Mouse (Mus musculus) left cerebral cortex, adult 2 months (tissue): ENCODE results near the gene Ikzf1. TPM values are rescaled to one million over a fixed set of nuclear protein-coding genes. Genes with fewer than 3 reads are reported as not detected.

Experiments
- DNase-seq, 2 experiments: peaks; one replicate each; pipeline ENCODE4 v3.0.0; 2021 to 2022; ENCODE audit warnings: low spot score in 2 of 2, mixed read lengths in 1 of 2; ENCODE audit errors: extremely low spot score in 1 of 2
- H3K27ac ChIP-seq: fragments of 200-600 bp; 2 replicates; pipeline ENCODE4 v1.8.1; 2022
- H3K4me3 ChIP-seq: fragments of 200-600 bp; 2 replicates; pipeline ENCODE4 v1.8.1; 2022
- CTCF ChIP-seq: fragments of 200-600 bp; IDR thresholded peaks from 2 replicates; pipeline ENCODE4 v1.8.1; 2022; ENCODE audit warnings: antibody characterized with exemption, mild to moderate bottlenecking, moderate library complexity
- intact Hi-C: fragments of 180-260 bp; cut with DNase I; formaldehyde crosslinking; loops from one replicate; pipeline ENCODE4 v1.15.1; 2025
- total RNA-seq, 2 experiments: library from RNA; stranded (reverse); gene quantifications; 2 replicates each; pipeline ENCODE4 v1.2.3; 2021

Ikzf1 gene
- total RNA-seq, 2 experiments from 2014 or later = 2.8 to 3.5 TPM

DNA sequence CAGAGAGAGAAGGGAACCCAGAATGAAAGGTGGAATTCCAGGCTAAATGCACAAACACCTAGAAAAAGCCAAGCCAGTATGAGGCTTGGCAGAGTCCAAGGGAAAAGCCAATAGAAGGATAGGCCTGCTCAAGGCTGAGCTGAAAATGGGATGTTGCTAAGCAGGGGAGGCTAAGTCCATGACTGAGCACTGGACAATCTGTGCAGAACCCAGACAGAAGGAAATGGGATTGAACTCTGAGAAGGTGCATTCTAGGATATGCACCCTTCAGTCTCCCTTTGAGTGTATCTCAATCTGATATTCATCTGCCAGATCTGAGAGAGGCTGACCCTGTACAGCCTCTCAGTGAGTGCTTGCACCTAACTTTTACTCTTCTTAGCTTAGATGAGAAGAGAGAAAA lies 25.9 kb downstream of the Ikzf1 start:
- Histone ChIP-seq H3K4me3 (no peak overlapping the region), H3K27ac (no peak overlapping the region)
- DNase-seq = no peak
- TF ChIP-seq CTCF = no peak
- intact Hi-C loops = no loop called here

- intact Hi-C loops = no loop called here
- H3K27ac ChIP-seq = no peak overlapping the region
- no peak for DNase-seq
- TF ChIP-seq CTCF = no peak
- no peak overlapping the region for H3K4me3 ChIP-seq
Observed at GRCm38 (mm10) chr11:11711748-11712147, 26.9 kb downstream of the Ikzf1 start.

DNA sequence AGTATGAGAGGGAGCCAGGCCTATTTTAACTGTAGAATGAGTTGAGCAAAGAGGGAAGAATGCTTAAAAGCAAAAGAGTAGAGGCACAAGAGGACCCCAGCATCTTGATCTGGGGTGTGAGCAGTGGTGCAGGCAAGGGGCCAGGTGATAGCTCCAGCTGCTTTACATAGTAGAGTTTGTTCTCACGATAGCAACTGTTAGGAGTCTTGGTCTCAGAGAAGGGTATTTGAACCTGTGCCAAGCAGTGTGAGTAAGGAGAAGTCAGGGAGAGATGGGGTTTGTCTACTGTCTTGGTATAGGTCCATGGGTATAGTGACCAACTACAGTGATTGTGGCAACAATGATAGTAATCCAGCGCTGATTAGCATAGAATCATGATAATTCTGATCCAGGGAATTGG lies 29.9 kb downstream of the Ikzf1 start:
- intact Hi-C loops = no loop called here
- DNase-seq = no peak
- no peak overlapping the region for H3K4me3 ChIP-seq
- no peak overlapping the region for H3K27ac ChIP-seq
- no peak for TF ChIP-seq CTCF

- TF ChIP-seq CTCF = no peak
- no peak overlapping the region for H3K4me3 ChIP-seq
- no peak for DNase-seq
- H3K27ac ChIP-seq = no peak overlapping the region
- intact Hi-C loops = no loop called here
Observed at GRCm38 (mm10) chr11:11715963-11716691, 31.3 kb downstream of the Ikzf1 start.

DNA sequence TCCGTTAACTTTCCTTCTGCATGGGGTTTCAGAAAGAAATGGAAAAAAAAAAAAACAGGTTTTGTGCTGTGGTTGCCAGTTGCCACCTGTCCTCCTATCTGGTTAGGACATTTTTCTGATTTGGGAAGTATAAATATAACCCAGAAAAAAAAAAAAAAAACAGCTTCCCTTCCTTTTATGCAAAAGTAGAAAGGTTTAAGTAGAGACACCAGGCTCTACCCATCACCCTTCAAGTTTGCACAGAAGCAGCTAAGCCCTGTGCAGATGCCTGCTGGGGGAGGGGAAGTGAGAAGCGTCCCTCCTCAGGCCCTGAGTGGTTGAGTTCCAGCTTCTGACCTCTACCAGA lies 31.9 kb downstream of the Ikzf1 start:
- no peak for TF ChIP-seq CTCF
- DNase-seq = no peak
- H3K27ac ChIP-seq = no peak overlapping the region

DNA sequence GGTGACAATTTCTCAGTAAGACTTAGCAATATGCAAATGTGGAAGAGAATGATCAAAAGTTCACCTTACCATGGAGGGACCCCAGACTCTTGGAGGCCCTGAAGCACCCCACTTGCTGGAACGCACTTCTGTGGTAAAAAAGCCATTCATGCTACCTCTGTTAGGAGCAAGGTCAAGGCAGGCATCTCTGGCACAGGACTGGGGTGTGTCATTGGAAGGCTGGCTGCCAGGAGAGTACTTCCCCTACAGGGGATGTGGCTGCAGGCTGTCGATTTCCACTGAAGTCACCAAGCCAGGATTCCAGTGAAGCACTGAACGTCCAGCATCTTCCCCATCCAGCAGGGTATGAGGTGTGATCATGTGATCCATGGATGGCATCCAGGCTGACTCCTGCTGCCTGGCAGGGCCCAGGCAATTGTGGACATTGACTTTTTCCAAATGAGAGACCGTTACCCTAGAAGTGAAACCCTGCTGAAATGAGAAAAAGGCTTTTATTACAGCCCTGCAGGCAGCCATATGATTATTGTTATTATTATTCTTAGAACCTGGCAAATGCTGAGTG lies 32.9 kb downstream of the Ikzf1 start:
- no peak overlapping the region for H3K4me3 ChIP-seq
- no peak overlapping the region for H3K27ac ChIP-seq
- intact Hi-C loops = no loop called here
- no peak for DNase-seq
- TF ChIP-seq CTCF = no peak

More for the DNA sequence above, 31.9 kb downstream of the Ikzf1 start:
- intact Hi-C loops = no loop called here
- H3K4me3 ChIP-seq = no peak overlapping the region

GRCm38 (mm10) chr11:11719748-11720147 lies 34.9 kb downstream of the Ikzf1 start:
- Histone ChIP-seq H3K4me3 (no peak overlapping the region), H3K27ac (no peak overlapping the region)
- intact Hi-C loops = no loop called here
- no peak for DNase-seq
- no peak for TF ChIP-seq CTCF

- no peak for TF ChIP-seq CTCF
- DNase-seq = no peak
- H3K27ac ChIP-seq = no peak overlapping the region
- H3K4me3 ChIP-seq = no peak overlapping the region
- intact Hi-C loops = no loop called here
Observed at GRCm38 (mm10) chr11:11725252-11725875, 40.6 kb downstream of the Ikzf1 start.

- no peak overlapping the region for H3K27ac ChIP-seq
- intact Hi-C loops = no loop called here
- H3K4me3 ChIP-seq = no peak overlapping the region
- no peak for TF ChIP-seq CTCF
- no peak for DNase-seq
Observed at GRCm38 (mm10) chr11:11725876-11726525, 41.2 kb downstream of the Ikzf1 start.

DNA sequence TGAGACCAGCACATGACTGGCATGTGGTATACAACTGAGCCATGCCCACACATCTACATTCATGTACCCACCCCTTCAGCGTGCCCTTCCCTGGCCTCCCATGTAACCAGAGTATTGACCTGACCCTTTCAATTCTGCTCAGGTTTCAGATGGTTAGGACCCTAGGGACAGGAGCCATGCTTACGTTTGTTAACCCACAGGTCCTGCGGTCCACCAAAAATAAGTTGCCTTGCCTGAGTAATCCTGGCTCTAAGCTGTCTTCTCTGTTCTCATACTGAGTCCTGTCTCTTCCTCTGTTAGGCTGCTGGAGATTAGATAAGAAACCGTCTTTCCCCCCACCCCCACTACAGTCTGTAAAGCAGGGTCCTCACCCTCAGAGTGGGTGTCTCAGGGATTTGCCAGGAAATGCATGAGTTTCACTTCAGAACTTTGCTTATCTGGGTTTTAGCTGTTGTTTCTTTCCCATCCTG lies 42.0 kb downstream of the Ikzf1 start:
- Histone ChIP-seq H3K4me3 (no peak overlapping the region), H3K27ac (no peak overlapping the region)
- DNase-seq = no peak
- intact Hi-C loops = no loop called here
- no peak for TF ChIP-seq CTCF

DNA sequence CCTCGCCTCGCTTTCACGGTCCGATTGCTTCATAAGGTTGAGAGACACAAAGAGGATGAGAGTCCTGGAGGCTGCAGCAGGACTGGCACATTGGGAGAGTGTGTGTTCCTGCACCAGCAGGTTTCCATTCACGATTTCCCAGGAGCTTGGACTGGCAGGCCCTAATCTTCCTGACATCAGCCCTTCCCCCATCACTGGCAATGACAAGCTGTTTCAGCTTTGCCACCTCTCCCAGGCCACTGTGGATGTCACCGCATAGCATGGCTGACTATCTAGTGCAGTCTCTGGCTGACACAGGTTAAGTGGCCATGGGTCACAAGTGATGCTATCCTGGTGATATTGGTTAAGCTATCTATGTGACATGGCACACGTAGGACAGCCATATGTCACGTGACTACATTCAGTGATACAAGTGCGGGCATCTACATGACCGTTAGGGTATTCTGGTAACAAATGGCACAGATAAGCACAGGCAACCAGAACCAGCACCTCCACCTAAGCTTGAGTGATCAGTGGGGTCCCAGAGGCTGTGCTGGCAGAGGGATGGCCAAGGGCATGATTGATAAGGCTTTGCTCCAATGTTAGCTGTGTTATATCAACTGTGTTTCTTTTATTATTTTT lies 43.2 kb downstream of the Ikzf1 start:
- H3K27ac ChIP-seq = no peak overlapping the region
- H3K4me3 ChIP-seq = no peak overlapping the region
- TF ChIP-seq CTCF = no peak
- DNase-seq = no peak
- intact Hi-C loops = no loop called here

- no peak for TF ChIP-seq CTCF
- H3K4me3 ChIP-seq = no peak overlapping the region
- DNase-seq = no peak
- no peak overlapping the region for H3K27ac ChIP-seq
- intact Hi-C loops = no loop called here
Observed at GRCm38 (mm10) chr11:11729216-11729615, 44.4 kb downstream of the Ikzf1 start.
